Mouse (Mus musculus) megakaryocyte-erythroid progenitor cell, adult 5-6 weeks (primary cell): ENCODE results near the gene Cat. TPM values are rescaled to one million over a fixed set of nuclear protein-coding genes. Genes with fewer than 3 reads are reported as not detected.

Experiments
- ATAC-seq: replicated peaks from 2 replicates; pipeline ENCODE4 v1.8.0; 2016; ENCODE audit warnings: mild to moderate bottlenecking, inconsistent platforms; ENCODE audit not compliant: severe bottlenecking, poor library complexity, low FRiP score, low TSS enrichment
- total RNA-seq, 2 experiments: library from RNA; stranded (forward) in 1 of 2; stranded (reverse) in 1 of 2; fragments of 200-1000, 215-1000 nt in 1 of 2; fragments of >200 nt in 1 of 2; fragmentation: Nextera tagmentation in 1 of 2; gene quantifications; 2 replicates each; pipeline ENCODE4 v1.2.3; 2014 to 2017

The Cat gene
- total RNA-seq, 2 experiments from 2014 or later, result 45.0 to 79.6 TPM

DNA sequence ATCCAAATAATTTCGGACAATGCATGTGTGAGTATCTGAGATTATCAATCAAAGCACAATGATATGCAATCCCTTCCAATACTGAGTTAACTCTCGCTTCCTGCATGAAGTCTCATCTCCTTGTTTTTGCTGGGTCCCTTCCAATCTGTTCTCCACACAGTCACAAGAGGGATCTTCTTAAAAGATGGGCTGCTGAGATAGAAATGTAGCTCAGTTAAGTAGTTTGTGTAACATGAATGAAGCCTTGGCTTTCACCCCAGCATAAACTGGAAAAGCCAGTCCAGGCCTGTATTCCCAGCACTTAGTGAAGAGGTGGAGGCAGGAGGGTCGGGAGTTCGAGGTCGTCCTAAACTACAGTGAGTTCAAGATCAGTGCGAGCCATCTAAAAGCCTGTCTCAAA lies 38.6 kb downstream of the Cat start:
- ATAC-seq, result no peak

DNA sequence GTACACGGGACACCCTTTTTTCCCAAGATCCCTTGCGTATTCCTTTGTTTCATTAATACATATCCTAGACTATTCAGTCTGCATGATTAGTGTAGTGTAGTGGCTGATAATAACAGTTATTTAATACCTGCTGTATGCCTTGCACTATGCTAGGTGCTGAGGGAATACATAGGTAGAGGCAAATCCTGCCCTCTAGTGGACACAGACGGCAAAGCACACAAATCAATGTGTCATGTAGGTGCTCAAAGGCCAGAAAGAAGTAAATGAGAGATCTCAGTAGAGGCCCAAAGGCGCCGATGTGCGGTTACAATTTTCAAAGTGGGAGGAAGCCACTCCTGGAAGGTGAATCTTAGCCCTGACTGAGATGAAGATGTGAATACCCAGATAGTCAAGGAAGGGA lies 39.2 kb downstream of the Cat start:
- peak; percentile 82 for ATAC-seq

DNA sequence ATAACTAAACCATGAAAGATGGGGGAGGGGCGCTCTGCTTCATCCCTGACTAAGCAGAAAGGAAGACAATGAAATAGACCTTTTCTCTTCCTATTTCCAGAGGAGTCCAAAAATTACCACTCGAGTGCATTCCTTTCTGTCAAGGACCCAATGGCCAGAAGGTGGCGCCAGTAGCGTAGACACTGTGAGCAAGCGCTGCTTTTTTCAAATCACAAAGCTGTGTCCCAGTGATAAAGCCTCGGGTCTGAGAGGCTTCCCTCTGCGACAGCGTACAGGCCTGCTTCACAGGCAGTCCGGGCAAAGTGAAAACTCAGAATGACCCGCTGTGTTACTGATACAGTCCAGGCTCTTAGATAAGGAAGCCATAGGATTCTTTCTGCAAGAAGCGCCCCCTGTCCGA lies 45.2 kb downstream of the Cat start:
- ATAC-seq, result peak; percentile 88

DNA sequence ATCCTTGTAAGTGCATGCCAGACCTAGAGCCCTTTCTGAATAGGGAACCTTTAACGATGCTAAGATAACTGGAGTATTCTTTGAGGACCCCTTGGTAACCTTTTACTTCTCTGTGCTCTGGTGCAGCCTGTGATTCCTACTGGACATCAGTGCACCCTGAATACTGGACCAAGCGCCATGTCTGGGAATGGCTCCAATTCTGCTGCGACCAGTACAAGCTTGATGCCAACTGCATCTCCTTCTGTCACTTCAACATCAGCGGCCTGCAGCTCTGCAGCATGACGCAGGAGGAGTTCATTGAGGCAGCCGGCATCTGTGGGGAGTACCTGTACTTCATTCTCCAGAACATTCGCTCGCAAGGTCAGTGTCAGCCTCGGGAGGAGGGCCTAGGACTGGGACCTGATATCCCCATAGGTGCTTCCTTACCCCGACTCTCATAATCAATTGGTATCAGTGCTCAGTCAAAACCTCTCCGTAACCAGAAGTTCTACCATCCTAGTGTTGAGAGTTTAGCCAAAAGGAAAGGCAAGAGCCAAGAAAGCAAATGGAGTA lies 45.8 kb downstream of the Cat start:
- no peak for ATAC-seq

DNA sequence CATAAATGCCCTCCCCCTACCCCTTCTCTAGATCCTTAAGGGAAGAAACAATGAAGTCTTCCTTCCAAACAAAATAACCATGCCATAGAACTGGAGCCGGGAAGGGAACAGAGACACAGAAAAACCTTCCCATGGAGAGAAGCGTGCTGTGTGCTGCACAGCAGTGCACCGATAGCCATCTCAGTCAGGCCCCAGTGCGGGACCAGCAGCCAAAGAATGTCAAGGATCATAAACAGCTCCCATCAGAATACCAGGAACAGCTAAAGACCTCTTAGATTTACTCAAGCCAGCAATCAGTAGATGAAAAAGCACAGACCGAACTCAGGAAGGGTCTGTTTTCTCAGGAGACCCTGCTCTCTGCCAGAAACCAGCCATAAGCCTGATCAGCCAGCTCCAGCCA lies 48.4 kb downstream of the Cat start:
- no peak for ATAC-seq

DNA sequence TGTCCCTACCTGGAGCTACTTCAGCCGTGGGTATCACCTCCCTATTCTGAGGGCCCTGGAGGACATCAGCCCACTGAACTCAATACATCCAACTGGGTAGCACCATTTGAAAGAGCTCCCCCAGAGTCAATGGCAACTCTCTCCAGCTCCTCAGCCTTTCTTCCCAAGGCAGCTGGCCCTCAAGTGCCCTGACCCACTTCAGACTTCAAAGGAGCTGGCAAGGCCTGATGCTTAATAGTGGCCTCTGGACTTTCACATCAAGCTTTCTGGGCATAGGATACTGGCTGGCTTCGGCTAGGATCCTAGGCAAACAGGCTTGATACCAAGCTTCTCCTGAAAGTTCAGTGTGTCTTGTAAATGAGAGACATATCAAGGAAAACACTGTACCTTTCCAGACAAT lies 49.9 kb downstream of the Cat start:
- no peak for ATAC-seq

DNA sequence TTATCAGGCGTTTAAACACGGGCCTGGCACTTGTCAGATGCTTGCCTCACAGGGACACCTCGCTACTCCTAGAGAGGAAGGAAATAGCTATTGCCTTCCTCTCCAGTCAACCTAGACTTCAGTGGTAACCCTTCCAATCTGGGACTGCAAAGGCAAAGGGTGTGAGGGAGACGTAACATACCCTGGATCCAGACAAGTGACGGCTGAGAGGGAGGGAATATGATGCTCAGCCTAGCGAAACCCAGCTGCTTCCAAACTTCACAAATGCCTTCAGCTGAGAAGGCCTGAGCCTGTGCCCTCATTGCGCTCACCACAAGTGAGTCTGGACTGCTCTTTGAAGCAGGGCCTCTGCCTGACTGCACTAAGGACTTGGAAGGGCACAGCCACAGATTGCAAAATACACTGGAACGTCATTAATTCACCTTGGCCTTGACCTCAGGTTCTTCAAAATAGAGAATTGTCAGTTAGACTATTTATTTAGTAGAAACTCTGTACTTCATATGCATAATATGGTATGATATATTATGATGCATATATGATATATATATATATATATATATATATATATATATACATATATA lies 52.2 kb downstream of the Cat start:
- no peak for ATAC-seq

DNA sequence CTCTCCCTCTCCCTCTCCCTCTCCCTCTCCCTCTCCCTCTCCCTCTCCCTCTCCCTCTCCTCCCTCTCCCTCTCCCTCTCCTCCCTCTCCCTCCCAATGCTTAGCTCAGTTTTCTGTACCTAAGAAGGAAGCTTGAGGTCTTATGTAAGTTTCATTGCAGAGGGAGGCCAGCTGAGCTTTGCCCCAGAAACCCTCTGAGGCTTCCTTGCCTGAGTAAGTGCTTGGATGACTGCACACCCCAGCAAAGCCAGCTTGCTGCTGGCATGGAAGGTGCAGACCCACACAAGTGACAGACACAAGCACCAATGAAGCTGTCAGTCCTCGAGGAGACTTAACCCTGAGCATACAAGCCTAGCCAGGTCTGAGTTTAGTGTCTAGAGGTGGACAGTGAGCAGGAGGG lies 54.2 kb downstream of the Cat start:
- no peak for ATAC-seq

DNA sequence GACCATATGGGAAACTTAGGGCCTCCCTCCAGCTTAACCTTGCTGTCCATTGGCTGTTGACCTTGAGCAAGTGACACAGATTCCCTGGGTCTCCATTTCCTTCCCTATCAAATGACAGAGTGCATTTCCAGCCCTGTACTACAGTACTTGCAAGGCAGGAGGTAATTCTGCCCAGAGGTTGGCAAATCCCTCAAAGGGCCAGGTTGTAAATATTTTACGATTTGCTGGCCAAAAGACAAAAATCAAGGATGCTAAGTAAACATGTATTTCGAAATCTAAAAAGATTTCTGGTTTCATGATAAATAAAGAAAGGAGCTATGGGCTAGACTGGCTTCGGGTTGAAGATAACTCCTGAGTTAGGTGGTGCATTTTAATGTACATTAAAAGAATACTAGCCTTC lies 56.6 kb downstream of the Cat start:
- ATAC-seq, result no peak

DNA sequence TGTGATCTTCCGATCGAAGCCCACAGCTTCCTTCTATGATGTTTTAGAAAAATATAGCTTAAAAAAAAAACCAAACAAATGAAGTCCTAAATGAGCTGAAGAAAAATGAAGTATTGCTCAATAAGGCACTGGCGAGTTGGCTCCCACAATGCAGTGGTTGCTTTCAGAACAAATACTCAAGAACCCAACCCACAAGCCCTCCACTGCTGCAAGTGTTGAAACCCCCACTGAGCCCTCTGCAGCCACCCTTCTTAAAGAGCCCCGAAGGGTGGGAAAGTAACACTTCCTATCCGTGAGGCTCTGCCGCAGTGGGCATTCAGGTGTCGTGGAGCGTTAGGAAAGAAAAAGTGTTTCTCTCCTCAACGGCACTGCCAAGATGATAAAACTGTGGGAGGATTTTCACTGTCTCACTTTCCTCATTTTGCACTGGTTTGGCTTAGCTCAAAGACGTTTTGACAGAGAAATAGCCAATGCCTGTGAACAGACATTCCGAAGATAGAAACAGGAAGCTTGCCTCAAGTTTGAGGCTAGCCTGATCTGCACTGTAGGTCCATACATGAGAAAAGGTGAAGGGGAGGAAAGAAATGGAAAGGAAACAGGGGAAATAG lies 59.4 kb downstream of the Cat start:
- no peak for ATAC-seq

DNA sequence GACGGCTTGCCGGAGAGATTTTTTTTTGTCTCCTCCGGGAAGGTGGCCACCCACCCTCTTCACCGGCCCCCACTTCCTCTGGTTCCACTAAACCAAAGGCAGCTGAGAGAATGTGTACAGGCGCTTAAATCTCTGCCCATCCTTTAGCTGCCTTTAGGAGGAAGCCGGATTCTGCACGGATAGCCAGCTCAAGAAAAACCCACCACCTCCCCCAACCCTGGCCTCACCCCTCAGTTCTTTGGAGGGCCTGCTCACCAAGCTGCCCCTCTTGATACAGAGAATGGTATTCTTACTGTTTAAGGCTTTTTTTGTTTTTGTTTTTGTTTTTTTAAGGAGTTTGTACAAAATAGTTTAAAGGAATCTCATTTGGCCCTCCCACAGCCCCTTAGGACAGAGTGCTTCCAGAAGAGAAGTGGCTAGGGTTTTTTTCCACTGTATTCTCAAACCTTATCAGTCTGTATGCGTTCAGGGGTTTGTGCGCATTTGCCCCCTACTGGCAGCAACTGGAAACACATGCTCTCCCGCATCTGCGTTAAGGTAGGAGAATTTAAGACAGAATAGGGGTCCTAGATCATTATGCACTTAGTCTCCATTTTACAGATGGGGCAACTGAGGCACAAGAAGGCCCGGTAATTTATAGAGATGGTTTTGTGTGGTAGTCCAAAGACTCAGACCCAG lies 60.5 kb downstream of the Cat start:
- ATAC-seq, result peak; percentile 79

DNA sequence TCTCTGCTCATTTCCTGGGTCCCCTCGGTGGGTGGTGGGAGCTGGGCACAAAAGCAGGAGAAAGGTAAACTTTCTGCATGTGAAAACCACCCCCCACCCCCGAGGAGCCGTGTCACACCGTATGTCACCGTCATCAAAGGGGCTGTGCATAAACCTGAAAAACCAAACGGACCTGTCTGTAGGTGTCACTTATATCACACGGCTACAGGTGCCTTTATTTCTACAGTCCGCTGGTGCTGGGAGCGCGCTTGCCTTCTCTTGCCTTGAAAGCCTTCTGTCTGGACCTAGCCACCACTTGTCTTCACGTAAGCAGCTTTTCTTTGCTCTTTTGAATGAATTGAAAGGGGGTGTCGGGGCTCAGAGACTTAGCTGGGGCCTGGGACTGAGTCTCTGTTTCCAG lies 61.1 kb downstream of the Cat start:
- no peak for ATAC-seq

DNA sequence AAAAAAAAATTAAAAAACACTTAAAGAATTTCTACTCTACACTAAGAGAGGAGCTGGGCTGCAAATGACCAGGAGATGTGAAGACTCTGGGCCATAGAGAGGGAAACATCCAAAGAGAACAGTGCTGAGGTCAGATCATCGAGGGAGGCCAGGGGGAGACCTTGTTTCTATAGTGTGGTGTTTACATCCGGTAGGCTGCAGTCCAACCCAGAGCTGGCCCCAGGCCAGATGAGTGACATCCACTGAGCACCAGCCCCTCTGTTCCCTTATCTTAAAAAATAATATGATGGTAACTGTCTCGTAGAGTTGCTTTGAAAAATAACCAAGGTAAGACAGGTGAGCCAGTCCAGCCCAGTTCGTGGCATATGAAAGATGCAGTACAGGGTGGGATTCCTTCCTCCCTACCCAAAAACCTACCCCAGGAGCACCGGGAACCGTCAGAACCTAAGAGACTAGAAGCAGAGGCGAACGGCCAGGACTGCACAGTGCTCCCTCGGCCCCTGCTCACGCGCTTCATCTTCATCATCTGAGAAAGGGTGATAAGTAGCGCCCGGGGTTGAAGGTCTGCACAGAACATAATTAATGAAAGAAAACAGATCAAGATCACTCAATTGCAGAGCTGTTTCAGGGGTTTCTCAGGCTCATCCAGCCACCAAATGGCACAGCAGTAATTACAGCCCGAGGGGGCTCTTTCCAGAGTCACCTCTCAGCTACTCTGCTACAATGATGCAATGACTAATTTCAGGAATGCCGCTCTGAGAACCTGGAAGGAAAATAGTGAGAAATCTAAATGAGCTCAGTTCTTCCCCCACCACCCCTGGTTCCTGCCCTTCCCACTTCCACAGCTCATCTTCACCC lies 64.1 kb downstream of the Cat start:
- ATAC-seq, result 0 out of 2 replicates have a peak, but pooled peaks have one; percentile 31

DNA sequence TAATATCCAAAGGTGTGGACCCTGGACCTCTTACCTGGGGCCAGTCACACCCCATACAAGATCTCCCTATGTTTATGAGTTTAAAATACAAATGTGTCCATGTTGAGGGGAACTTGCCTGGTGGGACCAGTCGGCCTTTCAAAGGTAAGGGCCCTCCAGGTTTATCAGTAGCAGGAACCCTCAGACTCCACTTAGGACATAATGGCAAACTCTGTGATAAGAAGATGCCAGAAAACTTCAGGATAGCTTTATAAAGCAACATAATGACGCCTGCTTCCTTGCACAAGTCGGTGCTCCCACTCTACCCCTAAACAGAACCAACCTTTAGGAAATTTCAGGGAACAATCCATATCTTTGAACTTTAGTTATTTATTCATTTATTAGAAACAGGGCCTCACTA lies 69.2 kb downstream of the Cat start:
- no peak for ATAC-seq

DNA sequence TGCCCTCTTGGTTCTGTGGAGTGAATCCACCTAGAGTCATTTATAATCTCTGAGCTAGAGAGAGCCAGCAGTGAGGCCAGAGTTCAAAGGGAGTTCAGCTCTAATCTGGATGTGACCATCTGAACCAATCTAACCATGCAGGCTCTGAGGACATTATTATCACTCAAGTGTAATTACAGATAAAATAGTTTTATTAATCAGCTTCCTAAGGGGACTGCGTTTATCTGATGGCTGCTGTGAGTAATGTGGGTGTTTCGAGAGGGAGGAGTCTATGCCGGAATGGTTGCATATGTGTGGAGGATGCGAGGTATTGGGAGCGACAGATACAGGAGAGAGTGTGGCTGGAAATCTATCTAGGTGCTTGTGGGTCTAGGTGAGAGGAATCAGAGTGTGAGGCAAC lies 71.6 kb downstream of the Cat start:
- ATAC-seq, result 0 out of 2 replicates have a peak, but pooled peaks have one; percentile 25

DNA sequence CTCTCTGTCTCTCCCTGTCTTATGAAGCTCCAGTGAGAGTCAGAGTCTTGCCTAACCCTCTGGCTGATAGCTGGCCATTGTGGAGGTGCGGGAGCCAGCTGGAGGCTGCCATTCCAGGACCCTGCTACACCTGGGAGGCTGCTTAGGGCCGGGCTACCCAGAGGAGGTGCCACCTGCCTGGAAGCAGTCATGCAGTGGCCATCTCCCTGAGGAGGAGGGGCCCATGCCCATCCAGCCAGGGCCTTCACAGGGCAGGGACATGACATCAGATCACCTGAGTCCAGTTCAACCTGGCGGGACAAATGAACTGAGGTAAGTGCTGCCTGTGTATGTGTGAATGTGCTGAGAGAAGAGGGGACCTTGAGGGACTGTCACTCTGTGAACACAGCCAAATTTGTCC lies 73.1 kb downstream of the Cat start:
- no peak for ATAC-seq

DNA sequence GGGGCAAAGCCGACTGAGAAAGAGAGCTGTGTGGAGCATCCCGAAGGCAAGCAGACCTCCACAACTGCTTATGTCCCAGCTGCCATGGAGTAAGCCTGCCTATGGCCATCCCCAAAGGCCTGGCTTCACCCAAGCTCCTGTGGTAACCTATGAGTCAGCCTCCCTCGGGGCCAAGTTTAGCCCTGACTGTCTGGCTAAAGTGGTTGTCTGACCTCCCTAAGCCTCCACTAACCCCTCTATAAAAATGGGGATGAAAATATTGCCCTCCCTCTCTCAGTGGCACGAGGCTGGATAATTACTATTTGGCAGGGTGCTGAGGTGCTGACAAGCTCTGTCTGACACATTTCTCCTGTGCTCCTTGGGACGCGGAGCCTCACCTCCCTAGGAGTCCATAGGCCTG lies 73.6 kb downstream of the Cat start, which contains the start of gene Elf5:
Gene Elf5, plus strand, starts transcription at position 341 of the 400 bp plus-strand sequence.
- ATAC-seq, result no peak

DNA sequence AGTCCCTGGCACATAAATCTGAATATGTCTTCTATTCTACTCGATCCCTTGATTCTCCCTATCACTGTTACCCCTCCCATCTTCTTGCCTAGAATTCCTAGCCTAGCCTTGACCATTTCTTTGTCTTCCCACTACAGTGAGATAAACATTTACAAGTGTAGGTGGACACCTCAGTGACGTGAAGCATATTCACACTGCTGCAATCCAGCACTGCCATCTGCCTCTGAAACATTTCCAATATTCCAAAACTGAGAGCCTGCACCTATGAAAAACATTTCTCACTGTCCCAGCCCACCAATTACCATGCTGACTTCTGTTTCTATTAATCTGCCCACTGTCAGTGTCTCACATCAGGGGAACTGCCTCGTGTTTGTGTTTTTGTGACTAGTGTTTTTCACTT lies 78.7 kb downstream of the Cat start:
- ATAC-seq, result no peak
